Mouse (Mus musculus): Measurements from ENCODE around the gene Nps. TPM values are rescaled to one million over a fixed set of nuclear protein-coding genes. Genes with fewer than 3 reads are reported as not detected.

Nps gene
- polyA plus RNA-seq, 1 experiment from 2014 or later: not detected

DNA sequence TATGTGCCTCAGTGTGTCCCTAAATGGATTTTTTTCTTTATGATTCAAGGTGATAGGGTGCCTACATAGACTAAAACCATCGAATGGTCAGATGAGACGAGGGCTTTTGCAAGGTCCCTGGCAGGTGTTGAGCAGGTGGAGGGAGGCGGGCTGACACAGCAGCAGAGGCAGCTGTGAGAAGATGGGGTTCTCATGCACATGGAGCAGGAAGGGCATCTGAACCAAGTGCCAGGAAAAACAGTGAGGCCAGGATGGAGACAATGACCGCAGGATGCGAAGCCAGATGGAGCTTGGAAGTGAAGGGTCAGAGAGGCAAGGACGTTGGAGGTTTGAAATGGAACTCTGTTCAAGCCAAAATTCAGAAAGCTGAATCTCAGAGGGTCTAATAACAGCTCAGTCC, 18.5 kb upstream of the Nps start:
- ATAC-seq (replicated peaks; ENCODE audit: extremely low read depth, insufficient read depth, low FRiP score): no peak
- no peaks in the 10 kb centered on the region for H3K36me3 ChIP-seq (ENCODE audit: control insufficient read depth, insufficient read depth)
- H3K9me3 ChIP-seq (replicated peaks; ENCODE audit: control insufficient read depth, low read length): no peaks in the 10 kb centered on the region
- no peak overlapping the region for H3K4me2 ChIP-seq (ENCODE audit: low read depth, low read length)
- H3K4me1 ChIP-seq (ENCODE audit: control insufficient read depth, insufficient read depth, low read length): no peaks in the 10 kb centered on the region
- no peak overlapping the region for H3K9ac ChIP-seq (ENCODE audit: low read length)
- no peak overlapping the region for H3K27ac ChIP-seq (ENCODE audit: low read length)
- 72% methylated on average over 6 of the region's 6 CpGs for WGBS
- H3K27me3 ChIP-seq (ENCODE audit: control insufficient read depth, insufficient read depth, low read length): no peaks in the 10 kb centered on the region; the same call in none of the 2 replicates
- no peak overlapping the region for H3K4me3 ChIP-seq (ENCODE audit: low read length)

DNA sequence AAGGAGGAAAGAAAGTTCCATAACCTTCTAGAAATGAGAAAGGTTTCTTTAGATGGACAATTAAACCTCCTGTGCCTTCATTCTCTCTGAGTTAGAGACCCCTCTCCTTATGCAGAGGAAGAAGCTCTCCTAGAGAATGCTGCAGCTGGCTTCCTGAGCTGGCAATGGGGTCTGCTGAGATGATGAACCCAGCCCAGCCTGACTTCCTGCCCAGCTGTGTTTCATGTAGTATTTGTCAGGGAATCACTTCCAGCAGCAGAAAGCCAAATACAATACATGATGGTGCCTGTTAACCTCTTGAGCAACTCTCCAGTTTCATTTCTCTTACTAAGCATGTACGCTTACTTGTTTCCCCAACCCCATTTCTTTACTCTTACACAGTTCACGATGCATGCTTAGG, 17.9 kb upstream of the Nps start:
- Histone ChIP-seq H3K36me3 (ENCODE audit: control insufficient read depth, insufficient read depth) (no peaks in the 10 kb centered on the region), H3K4me1 (ENCODE audit: control insufficient read depth, insufficient read depth, low read length) (no peaks in the 10 kb centered on the region), H3K27ac (ENCODE audit: low read length) (no peak overlapping the region), H3K9ac (ENCODE audit: low read length) (no peak overlapping the region), H3K4me2 (ENCODE audit: low read depth, low read length) (no peak overlapping the region), H3K4me3 (ENCODE audit: low read length) (no peak overlapping the region), H3K9me3 (replicated peaks; ENCODE audit: control insufficient read depth, low read length) (no peaks in the 10 kb centered on the region), H3K27me3 (ENCODE audit: control insufficient read depth, insufficient read depth, low read length) (no peaks in the 10 kb centered on the region; the same call in none of the 2 replicates)
- whole genome bisulfite sequencing: 87% methylated on average over 2 of the region's 2 CpGs
- ATAC-seq (replicated peaks; ENCODE audit: extremely low read depth, insufficient read depth, low FRiP score): no peak

- Histone ChIP-seq H3K36me3 (ENCODE audit: control insufficient read depth, insufficient read depth) (no peaks in the 10 kb centered on the region), H3K4me2 (ENCODE audit: low read depth, low read length) (no peak overlapping the region), H3K4me1 (ENCODE audit: control insufficient read depth, insufficient read depth, low read length) (no peaks in the 10 kb centered on the region), H3K9ac (ENCODE audit: low read length) (no peak overlapping the region), H3K27me3 (ENCODE audit: control insufficient read depth, insufficient read depth, low read length) (no peaks in the 10 kb centered on the region; the same call in 1 of the 2 replicates), H3K9me3 (replicated peaks; ENCODE audit: control insufficient read depth, low read length) (no peaks in the 10 kb centered on the region), H3K4me3 (ENCODE audit: low read length) (no peak overlapping the region), H3K27ac (ENCODE audit: low read length) (no peak overlapping the region)
- ATAC-seq (replicated peaks; ENCODE audit: extremely low read depth, insufficient read depth, low FRiP score): no peak
- WGBS: 68% methylated on average over 9 of the region's 9 CpGs
These were observed 14.2 kb upstream of the Nps start for GRCm38 (mm10) chr7:135244171-135244880.

- no peaks in the 10 kb centered on the region; the same call in 1 of the 2 replicates for H3K27me3 ChIP-seq (ENCODE audit: control insufficient read depth, insufficient read depth, low read length)
- H3K36me3 ChIP-seq (ENCODE audit: control insufficient read depth, insufficient read depth): no peaks in the 10 kb centered on the region
- no peaks in the 10 kb centered on the region for H3K9me3 ChIP-seq (replicated peaks; ENCODE audit: control insufficient read depth, low read length)
- H3K4me2 ChIP-seq (ENCODE audit: low read depth, low read length): no peak overlapping the region
- no peak overlapping the region for H3K9ac ChIP-seq (ENCODE audit: low read length)
- H3K4me3 ChIP-seq (ENCODE audit: low read length): no peak overlapping the region
- ATAC-seq (replicated peaks; ENCODE audit: extremely low read depth, insufficient read depth, low FRiP score): no peak
- 79% methylated on average over 5 of the region's 5 CpGs for WGBS
- no peak overlapping the region for H3K27ac ChIP-seq (ENCODE audit: low read length)
- no peaks in the 10 kb centered on the region for H3K4me1 ChIP-seq (ENCODE audit: control insufficient read depth, insufficient read depth, low read length)
These were observed 12.1 kb upstream of the Nps start for GRCm38 (mm10) chr7:135246386-135246785.

- Histone ChIP-seq H3K27ac (ENCODE audit: low read length) (no peak overlapping the region), H3K9ac (ENCODE audit: low read length) (no peak overlapping the region), H3K4me1 (ENCODE audit: control insufficient read depth, insufficient read depth, low read length) (no peaks in the 10 kb centered on the region), H3K27me3 (ENCODE audit: control insufficient read depth, insufficient read depth, low read length) (no peaks in the 10 kb centered on the region), H3K36me3 (ENCODE audit: control insufficient read depth, insufficient read depth) (no peaks in the 10 kb centered on the region), H3K9me3 (replicated peaks; ENCODE audit: control insufficient read depth, low read length) (peaks cover 4% of the 10 kb centered on the region), H3K4me2 (ENCODE audit: low read depth, low read length) (no peak overlapping the region), H3K4me3 (ENCODE audit: low read length) (no peak overlapping the region)
- no peak for ATAC-seq (replicated peaks; ENCODE audit: extremely low read depth, insufficient read depth, low FRiP score)
- WGBS: 91% methylated on average over 2 of the region's 2 CpGs
These were observed 5.3 kb upstream of the Nps start for GRCm38 (mm10) chr7:135253249-135253648.

- 77% methylated on average over 2 of the region's 2 CpGs for WGBS
- Histone ChIP-seq H3K9ac (ENCODE audit: low read length) (no peak overlapping the region), H3K9me3 (replicated peaks; ENCODE audit: control insufficient read depth, low read length) (peaks cover 4% of the 10 kb centered on the region), H3K27me3 (ENCODE audit: control insufficient read depth, insufficient read depth, low read length) (no peaks in the 10 kb centered on the region), H3K4me3 (ENCODE audit: low read length) (no peak overlapping the region), H3K36me3 (ENCODE audit: control insufficient read depth, insufficient read depth) (no peaks in the 10 kb centered on the region), H3K4me2 (ENCODE audit: low read depth, low read length) (no peak overlapping the region), H3K27ac (ENCODE audit: low read length) (no peak overlapping the region), H3K4me1 (ENCODE audit: control insufficient read depth, insufficient read depth, low read length) (no peaks in the 10 kb centered on the region)
- no peak for ATAC-seq (replicated peaks; ENCODE audit: extremely low read depth, insufficient read depth, low FRiP score)
These were observed 4.1 kb upstream of the Nps start for GRCm38 (mm10) chr7:135254423-135254822.

DNA sequence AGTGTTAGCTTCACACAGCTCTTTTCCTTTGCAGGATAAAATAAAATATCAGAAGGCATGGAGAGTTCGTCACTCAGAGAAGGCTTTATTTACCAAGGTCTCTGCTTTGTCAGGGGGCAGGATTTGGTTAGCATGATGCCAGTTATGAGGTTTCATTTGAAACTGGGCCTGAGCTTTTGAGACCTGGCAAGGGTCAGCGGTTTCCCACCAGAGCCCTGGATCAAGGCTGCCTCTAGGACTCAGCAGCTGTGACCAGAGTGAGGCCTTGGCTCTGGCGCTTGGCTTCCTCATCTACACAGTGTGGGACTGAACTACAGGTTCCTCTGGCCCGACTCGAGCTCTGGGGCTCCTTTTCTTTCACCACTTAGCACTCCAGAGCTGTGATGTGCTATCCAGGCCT, 12.5 kb downstream of the Nps start:
- H3K4me1 ChIP-seq (ENCODE audit: control insufficient read depth, insufficient read depth, low read length): no peaks in the 10 kb centered on the region
- no peak for ATAC-seq (replicated peaks; ENCODE audit: extremely low read depth, insufficient read depth, low FRiP score)
- H3K9me3 ChIP-seq (replicated peaks; ENCODE audit: control insufficient read depth, low read length): no peaks in the 10 kb centered on the region
- H3K36me3 ChIP-seq (ENCODE audit: control insufficient read depth, insufficient read depth): no peaks in the 10 kb centered on the region
- WGBS: 71% methylated on average over 5 of the region's 5 CpGs
- H3K9ac ChIP-seq (ENCODE audit: low read length): no peak overlapping the region
- no peak overlapping the region for H3K27ac ChIP-seq (ENCODE audit: low read length)
- no peak overlapping the region for H3K4me2 ChIP-seq (ENCODE audit: low read depth, low read length)
- H3K4me3 ChIP-seq (ENCODE audit: low read length): no peak overlapping the region
- H3K27me3 ChIP-seq (ENCODE audit: control insufficient read depth, insufficient read depth, low read length): peaks cover 4% of the 10 kb centered on the region

DNA sequence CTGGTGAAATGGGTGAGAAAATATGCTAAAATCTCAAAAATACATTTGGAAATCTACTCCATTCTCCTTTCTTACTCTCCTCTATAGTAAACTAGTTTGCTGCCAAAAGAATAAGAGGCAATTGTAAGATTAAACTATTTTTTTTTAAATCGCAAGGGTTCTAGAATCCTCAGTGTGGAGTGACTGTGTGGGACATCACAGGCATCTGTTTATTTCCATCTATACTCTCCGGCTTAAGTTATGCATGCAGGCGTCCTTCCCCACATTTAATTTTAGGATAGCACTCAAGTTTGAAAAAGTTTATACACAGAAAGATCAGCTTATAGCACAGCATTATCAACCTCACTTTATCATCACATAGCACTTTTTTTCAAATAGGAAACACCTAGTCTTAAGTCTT, 24.7 kb downstream of the Nps start:
- no peak overlapping the region for H3K27ac ChIP-seq (ENCODE audit: low read length)
- WGBS: 85% methylated on average over 3 of the region's 3 CpGs
- no peaks in the 10 kb centered on the region for H3K36me3 ChIP-seq (ENCODE audit: control insufficient read depth, insufficient read depth)
- H3K27me3 ChIP-seq (ENCODE audit: control insufficient read depth, insufficient read depth, low read length): no peaks in the 10 kb centered on the region
- no peaks in the 10 kb centered on the region for H3K9me3 ChIP-seq (replicated peaks; ENCODE audit: control insufficient read depth, low read length)
- no peaks in the 10 kb centered on the region for H3K4me1 ChIP-seq (ENCODE audit: control insufficient read depth, insufficient read depth, low read length)
- ATAC-seq (replicated peaks; ENCODE audit: extremely low read depth, insufficient read depth, low FRiP score): no peak
- H3K4me2 ChIP-seq (ENCODE audit: low read depth, low read length): no peak overlapping the region
- no peak overlapping the region for H3K9ac ChIP-seq (ENCODE audit: low read length)
- no peak overlapping the region for H3K4me3 ChIP-seq (ENCODE audit: low read length)

- Histone ChIP-seq H3K9me3 (replicated peaks; ENCODE audit: control insufficient read depth, low read length) (no peaks in the 10 kb centered on the region), H3K36me3 (ENCODE audit: control insufficient read depth, insufficient read depth) (no peaks in the 10 kb centered on the region), H3K4me1 (ENCODE audit: control insufficient read depth, insufficient read depth, low read length) (no peaks in the 10 kb centered on the region), H3K4me2 (ENCODE audit: low read depth, low read length) (no peak overlapping the region), H3K27me3 (ENCODE audit: control insufficient read depth, insufficient read depth, low read length) (no peaks in the 10 kb centered on the region), H3K4me3 (ENCODE audit: low read length) (no peak overlapping the region), H3K27ac (ENCODE audit: low read length) (no peak overlapping the region), H3K9ac (ENCODE audit: low read length) (no peak overlapping the region)
- 79% methylated on average over 3 of the region's 3 CpGs for WGBS
- ATAC-seq (replicated peaks; ENCODE audit: extremely low read depth, insufficient read depth, low FRiP score): no peak
These were observed 31.5 kb downstream of the Nps start for GRCm38 (mm10) chr7:135289976-135290375.
